Mouse (Mus musculus) embryonic fibroblast, embryonic 13.5 days (primary cell): ENCODE data around the gene Tenm4. TPM values are rescaled to one million over a fixed set of nuclear protein-coding genes. Genes with fewer than 3 reads are reported as not detected.

Source experiments
- H3K27ac ChIP-seq: 2 replicates; pipeline ENCODE4 v1.5.1; 2012; ENCODE audit warnings: low read length, control low read depth, inconsistent platforms; ENCODE audit not compliant: insufficient read depth
- H3K4me1 ChIP-seq: 2 replicates; pipeline ENCODE4 v1.6.1; 2011; ENCODE audit warnings: low read length; ENCODE audit not compliant: control insufficient read depth, insufficient read depth
- H3K4me3 ChIP-seq: 2 replicates; pipeline ENCODE4 v1.5.1; 2011; ENCODE audit warnings: mild to moderate bottlenecking, control low read depth, low read length; ENCODE audit not compliant: insufficient read depth
- CTCF ChIP-seq: IDR thresholded peaks from 2 replicates; pipeline ENCODE4 v1.5.1; 2011; ENCODE audit warnings: mild to moderate bottlenecking, control low read depth, low read length, moderate library complexity, borderline replicate concordance; ENCODE audit not compliant: insufficient read depth
- POLR2A ChIP-seq: IDR thresholded peaks from 2 replicates; pipeline ENCODE4 v1.6.1; 2011; ENCODE audit warnings: low read depth, mild to moderate bottlenecking, control low read depth, low read length, moderate library complexity
- polyA plus RNA-seq: library from polyadenylated mRNA; stranded (reverse); fragments of >200 nt; gene quantifications from 2 replicates; pipeline ENCODE4 v1.2.4, GENCODE M21; 2011; ENCODE audit warnings: low read depth; ENCODE audit not compliant: missing spikeins, insufficient read length

Tenm4 gene
- polyA plus RNA-seq, 1 experiment: 17.3 TPM

GRCm38 (mm10) chr7:96826672-96827071, 655.6 kb downstream of the Tenm4 start:
- Histone ChIP-seq H3K27ac (no peak overlapping the region), H3K4me1 (no peaks in the 10 kb centered on the region), H3K4me3 (no peak overlapping the region)
- TF ChIP-seq POLR2A: no peak
- no peak for TF ChIP-seq CTCF

- peaks cover 9% of the 10 kb centered on the region for H3K4me1 ChIP-seq
- H3K4me3 ChIP-seq: no peak overlapping the region
- no peak overlapping the region for H3K27ac ChIP-seq
- no peak for TF ChIP-seq POLR2A
- no peak for TF ChIP-seq CTCF
Measured at GRCm38 (mm10) chr7:96832551-96832950, 661.5 kb downstream of the Tenm4 start.

GRCm38 (mm10) chr7:96833012-96833411, 662.0 kb downstream of the Tenm4 start:
- Histone ChIP-seq H3K4me3 (no peak overlapping the region), H3K4me1 (peaks cover 9% of the 10 kb centered on the region), H3K27ac (no peak overlapping the region)
- no peak for TF ChIP-seq CTCF
- no peak for TF ChIP-seq POLR2A

DNA sequence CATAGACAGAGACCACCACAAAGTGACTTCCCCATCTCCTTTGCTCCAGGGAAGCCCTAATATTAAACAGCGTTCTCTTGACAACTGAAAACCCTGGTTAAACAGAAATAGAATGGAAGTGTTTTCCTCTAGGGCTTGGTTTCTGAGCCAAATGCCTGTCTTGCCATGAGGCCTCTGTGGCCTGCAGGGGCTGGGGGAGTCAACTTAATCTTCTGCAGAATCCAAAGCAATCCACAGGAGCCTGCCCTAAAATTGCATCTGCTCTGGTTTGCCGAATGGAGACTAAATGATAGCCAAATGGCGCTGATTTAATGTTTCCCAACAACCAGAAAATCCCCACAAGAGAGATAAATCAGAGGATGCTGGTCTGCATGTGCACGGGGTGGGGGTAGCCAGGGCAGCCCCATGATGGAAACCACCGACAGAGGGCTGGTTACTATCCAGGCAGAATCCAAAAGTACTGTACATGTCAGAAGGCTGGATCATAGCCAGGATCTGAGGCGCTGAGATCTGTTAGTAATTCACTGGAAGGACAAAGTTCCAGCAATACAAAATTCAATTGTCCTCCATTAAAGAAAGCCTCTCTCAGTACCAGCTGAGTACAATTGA, 663.7 kb downstream of the Tenm4 start:
- no peak overlapping the region for H3K27ac ChIP-seq
- no peak for TF ChIP-seq CTCF
- no peak for TF ChIP-seq POLR2A
- peaks cover 9% of the 10 kb centered on the region for H3K4me1 ChIP-seq
- no peak overlapping the region for H3K4me3 ChIP-seq

DNA sequence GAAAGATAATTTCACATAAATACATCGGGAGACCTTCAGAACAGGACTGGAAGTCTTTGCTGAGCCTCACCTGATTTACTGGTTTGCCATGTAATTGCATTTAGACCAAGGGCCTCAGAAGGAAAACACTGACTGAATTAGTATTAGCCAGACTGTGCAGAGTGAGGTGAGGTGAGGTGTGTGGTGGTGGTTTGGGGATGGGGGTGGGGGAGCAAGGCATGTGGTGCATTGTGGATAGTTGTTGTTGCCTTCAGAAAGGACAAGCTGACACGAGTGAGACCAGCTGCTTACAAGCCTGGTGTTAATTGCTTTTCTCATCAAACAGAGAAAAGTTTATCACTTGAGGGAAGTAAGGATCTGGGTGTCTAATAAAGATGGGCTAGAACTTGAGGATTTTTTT, 664.3 kb downstream of the Tenm4 start:
- Histone ChIP-seq H3K27ac (no peak overlapping the region), H3K4me3 (no peak overlapping the region), H3K4me1 (peaks cover 9% of the 10 kb centered on the region)
- TF ChIP-seq POLR2A: no peak
- no peak for TF ChIP-seq CTCF

- H3K4me3 ChIP-seq: no peak overlapping the region
- no peak overlapping the region for H3K27ac ChIP-seq
- H3K4me1 ChIP-seq: peaks cover 3% of the 10 kb centered on the region; the same call in 1 of the 2 replicates
- TF ChIP-seq CTCF (no peak), POLR2A (no peak)
Measured at GRCm38 (mm10) chr7:96838271-96838841, 667.3 kb downstream of the Tenm4 start.

DNA sequence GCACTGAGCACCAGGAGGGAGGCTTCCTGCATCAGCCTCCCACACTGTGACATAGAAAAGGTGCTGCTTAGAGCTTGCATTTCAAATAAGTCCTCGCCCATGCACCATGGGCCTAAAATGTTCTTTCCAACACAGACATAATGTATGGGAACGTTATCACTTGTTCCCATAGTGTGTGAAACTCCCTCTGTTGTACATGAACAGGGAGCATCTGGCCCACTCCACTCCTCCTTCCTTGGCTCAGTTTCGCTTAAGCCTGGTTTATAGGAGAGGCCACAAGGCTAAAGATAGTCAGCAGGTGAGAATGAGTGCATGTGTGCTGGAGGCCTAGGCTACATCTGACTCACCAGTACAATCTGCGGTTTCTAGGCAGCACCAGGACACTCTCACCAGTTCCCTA, 667.9 kb downstream of the Tenm4 start:
- no peak for TF ChIP-seq POLR2A
- no peak for TF ChIP-seq CTCF
- Histone ChIP-seq H3K27ac (no peak overlapping the region), H3K4me1 (peaks cover 3% of the 10 kb centered on the region; the same call in 1 of the 2 replicates), H3K4me3 (no peak overlapping the region)

DNA sequence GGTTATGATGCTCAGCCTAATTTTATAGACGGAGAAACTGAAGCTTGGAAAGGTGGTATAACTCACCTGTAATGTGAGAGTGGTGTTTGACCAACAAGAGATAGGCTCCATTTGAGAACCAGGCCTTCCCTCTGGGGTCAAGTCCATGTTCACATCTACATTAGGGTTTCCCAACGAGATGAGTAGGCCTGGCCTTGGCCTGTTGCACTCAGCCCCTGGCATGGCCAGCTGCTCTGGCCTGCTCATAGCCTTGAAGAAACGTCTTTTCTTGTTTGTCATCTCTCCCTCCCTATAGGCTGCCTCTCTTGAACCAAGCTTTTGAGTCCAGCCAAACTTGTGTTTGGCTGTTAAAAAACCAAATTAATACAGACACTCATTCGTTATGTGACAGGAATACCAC, 668.5 kb downstream of the Tenm4 start:
- H3K4me1 ChIP-seq: 0 out of 2 replicates have a peak, but pooled peaks cover under 1% of the 10 kb centered on the region
- H3K4me3 ChIP-seq: no peak overlapping the region
- TF ChIP-seq POLR2A (no peak), CTCF (no peak)
- no peak overlapping the region for H3K27ac ChIP-seq

- no peaks in the 10 kb centered on the region for H3K4me1 ChIP-seq
- TF ChIP-seq CTCF: no peak
- H3K4me3 ChIP-seq: no peak overlapping the region
- H3K27ac ChIP-seq: no peak overlapping the region
Measured at GRCm38 (mm10) chr7:96842477-96843255, 671.6 kb downstream of the Tenm4 start.
